Mouse (Mus musculus) embryonic facial prominence, embryonic 11.5 days (tissue): Measurements from ENCODE around the gene Olfr1441. TPM values are rescaled to one million over a fixed set of nuclear protein-coding genes. Genes with fewer than 3 reads are reported as not detected.

Source experiments
- ATAC-seq: fragments of 200-750 bp; cut with Nextera tagmentation; replicated peaks from 2 replicates; pipeline ENCODE4 v1.8.0; 2017; ENCODE audit warnings: low read depth; ENCODE audit not compliant: insufficient number of reproducible peaks, low FRiP score, low TSS enrichment
- DNase-seq: peaks from one replicate; pipeline ENCODE4 v3.0.0-alpha.2; 2015; ENCODE audit warnings: low spot score
- H3K27ac ChIP-seq: fragments of 300-500 bp; sonication (generic); replicated peaks from 2 replicates; pipeline ENCODE4 v1.5.1; 2014; ENCODE audit warnings: mild to moderate bottlenecking, low read depth, low read length, control low read depth
- H3K27me3 ChIP-seq: fragments of 300-500 bp; sonication (generic); 2 replicates; pipeline ENCODE4 v1.6.1; 2014; ENCODE audit warnings: mild to moderate bottlenecking, low read length, moderate library complexity, mixed read lengths; ENCODE audit not compliant: control insufficient read depth, insufficient read depth
- H3K36me3 ChIP-seq: fragments of 300-500 bp; sonication (generic); replicated peaks from 2 replicates; pipeline ENCODE4 v1.6.1; 2014; ENCODE audit warnings: low read depth, mild to moderate bottlenecking, low read length, moderate library complexity, mixed read lengths; ENCODE audit not compliant: control insufficient read depth, insufficient read depth
- H3K4me1 ChIP-seq: fragments of 300-500 bp; sonication (generic); 2 replicates; pipeline ENCODE4 v1.6.1; 2014; ENCODE audit warnings: low read length, mixed read lengths; ENCODE audit not compliant: control insufficient read depth, insufficient read depth
- H3K4me2 ChIP-seq: fragments of 300-500 bp; sonication (generic); 2 replicates; pipeline ENCODE4 v1.6.1; 2014; ENCODE audit warnings: low read depth, mild to moderate bottlenecking, control low read depth, low read length, moderate library complexity
- H3K4me3 ChIP-seq: fragments of 300-500 bp; sonication (generic); 2 replicates; pipeline ENCODE4 v1.5.1; 2014; ENCODE audit warnings: low read depth, low read length, control low read depth
- H3K9ac ChIP-seq: fragments of 300-500 bp; sonication (generic); replicated peaks from 2 replicates; pipeline ENCODE4 v1.6.1; 2014; ENCODE audit warnings: mild to moderate bottlenecking, control low read depth, low read length
- H3K9me3 ChIP-seq: fragments of 300-500 bp; sonication (generic); replicated peaks from 2 replicates; pipeline ENCODE4 v1.6.1; 2016; ENCODE audit warnings: mild to moderate bottlenecking, low read length, inconsistent platforms, mixed read lengths; ENCODE audit not compliant: control insufficient read depth
- WGBS: fragments of 180-500 bp; shearing (Covaris S2); extraction: QIAGEN DNeasy Blood & Tissue Kit; methylation state at CpG from one replicate; pipeline ENCODE4 v1.1.7; 2014; 5-methylcytosine and 5-hydroxymethylcytosine counted together
- polyA plus RNA-seq: library from polyadenylated mRNA; unstranded; fragments of >200 nt; fragmentation: Nextera tagmentation; extraction: Ambion mirVana; gene quantifications from 2 replicates; pipeline ENCODE4 v1.2.1, GENCODE M21; 2014

Olfr1441 gene
- polyA plus RNA-seq, 1 experiment from 2014 or later, result not detected

DNA sequence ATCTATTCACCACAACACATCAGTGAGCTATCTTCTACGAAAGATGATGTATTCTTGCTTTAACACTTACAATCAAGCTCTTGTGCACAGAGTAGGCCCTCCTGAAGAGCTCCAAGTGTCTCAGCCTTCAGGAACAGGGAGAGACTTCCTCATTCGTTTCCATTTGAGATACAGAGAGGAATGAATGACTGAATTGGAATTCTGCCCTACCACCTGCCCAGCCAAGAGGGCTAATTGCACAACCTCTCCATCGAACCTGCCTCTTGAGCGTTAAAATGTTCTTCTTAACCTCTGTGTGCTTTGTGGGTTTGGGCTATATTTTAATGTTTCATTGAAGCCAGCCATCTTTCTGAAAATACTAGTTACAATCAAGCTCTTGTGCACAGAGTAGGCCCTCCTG, 47.4 kb downstream of the Olfr1441 start:
- no peak overlapping the region for H3K4me2 ChIP-seq
- 80% methylated on average over 4 of the region's 4 CpGs for WGBS
- no peaks in the 10 kb centered on the region for H3K27me3 ChIP-seq
- H3K9me3 ChIP-seq, result no peaks in the 10 kb centered on the region
- no peaks in the 10 kb centered on the region for H3K36me3 ChIP-seq
- ATAC-seq, result no peak
- H3K27ac ChIP-seq, result no peak overlapping the region
- DNase-seq, result no peak
- no peak overlapping the region for H3K9ac ChIP-seq
- H3K4me1 ChIP-seq, result no peaks in the 10 kb centered on the region
- no peak overlapping the region for H3K4me3 ChIP-seq

DNA sequence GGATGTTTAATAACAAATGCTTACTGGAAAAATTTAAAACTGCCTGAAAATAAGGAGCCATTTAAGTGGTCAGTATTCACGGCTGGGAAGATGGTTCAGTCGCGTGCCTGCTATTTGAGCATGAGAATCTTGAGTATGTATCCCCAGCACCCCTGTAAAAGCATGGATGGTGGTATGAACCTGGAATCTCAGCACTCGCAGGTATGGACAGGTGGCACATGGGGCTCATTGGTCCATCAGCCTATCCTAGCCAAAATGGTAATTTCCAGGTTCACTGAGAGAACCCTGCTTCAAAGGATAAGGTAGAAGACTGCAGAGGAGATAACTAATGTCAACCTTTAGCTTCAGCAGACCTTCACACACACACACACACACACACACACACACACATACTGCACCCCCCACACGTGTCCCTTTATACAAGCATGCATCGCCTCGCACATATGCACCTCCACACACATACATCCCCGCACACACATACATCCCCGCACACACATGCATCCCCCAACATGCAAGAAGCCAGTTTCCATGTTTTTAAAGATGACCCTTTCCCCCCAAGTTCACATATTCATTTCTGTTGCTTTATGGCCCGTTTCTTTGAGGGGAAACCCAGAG, 48.4 kb downstream of the Olfr1441 start:
- Histone ChIP-seq H3K4me3 (no peak overlapping the region), H3K27ac (no peak overlapping the region), H3K36me3 (no peaks in the 10 kb centered on the region), H3K4me1 (no peaks in the 10 kb centered on the region), H3K9me3 (no peaks in the 10 kb centered on the region), H3K27me3 (no peaks in the 10 kb centered on the region), H3K9ac (no peak overlapping the region), H3K4me2 (no peak overlapping the region)
- DNase-seq (no peak), ATAC-seq (no peak)
- 93% methylated on average over 10 of the region's 10 CpGs for WGBS

GRCm38 (mm10) chr19:12466204-12466603, 49.0 kb downstream of the Olfr1441 start:
- no peak overlapping the region for H3K4me3 ChIP-seq
- DNase-seq (peak; percentile 55), ATAC-seq (peak; percentile 53; the same call in 1 of the 2 replicates)
- no peak overlapping the region for H3K27ac ChIP-seq
- H3K4me1 ChIP-seq, result no peaks in the 10 kb centered on the region
- 37% methylated on average over 7 of the region's 7 CpGs for WGBS
- H3K36me3 ChIP-seq, result no peaks in the 10 kb centered on the region
- H3K27me3 ChIP-seq, result no peaks in the 10 kb centered on the region
- no peaks in the 10 kb centered on the region for H3K9me3 ChIP-seq
- H3K4me2 ChIP-seq, result no peak overlapping the region
- H3K9ac ChIP-seq, result no peak overlapping the region

DNA sequence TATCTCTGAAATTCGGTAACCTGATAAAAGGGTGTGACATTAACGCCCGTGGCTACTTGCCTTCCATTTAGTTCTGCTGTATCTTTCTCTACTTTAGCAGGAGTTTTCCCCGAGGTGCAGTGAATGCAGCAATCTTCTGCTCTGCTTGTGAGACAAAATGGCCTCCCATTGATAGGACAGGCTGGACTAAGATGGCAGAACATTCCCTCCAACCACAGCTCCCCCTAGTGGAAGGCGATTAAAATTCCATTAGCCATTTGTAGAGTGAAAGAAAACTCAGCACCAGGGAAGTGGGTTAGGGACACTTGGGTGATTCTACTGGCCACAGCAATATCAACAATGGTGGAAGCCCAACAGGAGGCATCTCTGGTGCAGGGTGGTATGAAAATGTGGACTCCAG, 50.2 kb downstream of the Olfr1441 start:
- Histone ChIP-seq H3K4me1 (no peaks in the 10 kb centered on the region), H3K36me3 (no peaks in the 10 kb centered on the region), H3K4me3 (no peak overlapping the region), H3K9me3 (no peaks in the 10 kb centered on the region), H3K9ac (no peak overlapping the region), H3K27ac (no peak overlapping the region), H3K4me2 (no peak overlapping the region), H3K27me3 (no peaks in the 10 kb centered on the region)
- DNase-seq (peak; percentile 46), ATAC-seq (no peak)
- WGBS, result 85% methylated on average over 5 of the region's 5 CpGs

- H3K9ac ChIP-seq, result no peak overlapping the region
- no peaks in the 10 kb centered on the region for H3K36me3 ChIP-seq
- no peak for DNase-seq
- no peak overlapping the region for H3K4me3 ChIP-seq
- no peak overlapping the region for H3K27ac ChIP-seq
- no peaks in the 10 kb centered on the region for H3K4me1 ChIP-seq
- H3K4me2 ChIP-seq, result no peak overlapping the region
- H3K27me3 ChIP-seq, result no peaks in the 10 kb centered on the region
- ATAC-seq, result no peak
- 63% methylated on average over 3 of the region's 3 CpGs for WGBS
- H3K9me3 ChIP-seq, result no peaks in the 10 kb centered on the region
Observed at GRCm38 (mm10) chr19:12471866-12472265, 54.6 kb downstream of the Olfr1441 start.

DNA sequence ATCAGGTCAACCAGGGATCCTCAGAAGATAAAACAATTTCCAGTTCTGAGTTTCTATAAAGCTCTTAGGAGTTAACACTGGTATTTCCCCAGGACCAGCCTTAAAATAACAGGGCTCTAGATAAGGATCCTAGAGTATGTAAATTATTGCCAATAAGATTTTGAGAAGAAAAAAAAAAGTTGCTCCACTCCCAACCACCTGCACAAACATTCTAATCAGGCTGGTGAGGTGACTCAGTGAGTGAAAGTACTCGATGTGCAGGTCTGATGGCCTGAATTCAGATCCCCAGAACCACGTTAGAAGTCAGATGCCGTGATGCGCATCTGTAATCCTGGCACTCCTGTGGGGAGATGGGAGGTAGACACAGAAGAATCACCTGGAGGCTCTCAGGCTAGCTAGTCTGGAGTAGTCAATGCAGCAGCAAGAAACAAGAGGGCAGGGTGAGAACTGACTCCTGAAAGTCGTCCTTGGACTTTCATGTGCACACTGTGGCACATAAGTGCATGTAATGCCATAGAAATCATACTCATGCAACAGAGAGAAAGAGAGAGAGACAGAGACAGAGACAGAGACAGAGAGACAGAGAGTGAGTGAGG, 55.2 kb downstream of the Olfr1441 start:
- no peak overlapping the region for H3K9ac ChIP-seq
- no peak overlapping the region for H3K27ac ChIP-seq
- no peaks in the 10 kb centered on the region for H3K4me1 ChIP-seq
- DNase-seq (no peak), ATAC-seq (no peak)
- no peak overlapping the region for H3K4me3 ChIP-seq
- H3K36me3 ChIP-seq, result no peaks in the 10 kb centered on the region
- no peaks in the 10 kb centered on the region for H3K27me3 ChIP-seq
- WGBS, result 79% methylated on average over 5 of the region's 5 CpGs
- no peaks in the 10 kb centered on the region for H3K9me3 ChIP-seq
- H3K4me2 ChIP-seq, result no peak overlapping the region

Other genes with a start within 250 kb of the Olfr1441 start
- not detected in 2 replicates for gene Olfr1555-ps1, start 247.3 kb upstream of the Olfr1441 start, polyA plus RNA-seq
- not detected in 2 replicates for gene Olfr1431, start 216.8 kb upstream of the Olfr1441 start, polyA plus RNA-seq
- not detected in 2 replicates for gene Olfr1432, start 184.8 kb upstream of the Olfr1441 start, polyA plus RNA-seq
- not detected in 2 replicates for gene Olfr262, start 175.8 kb upstream of the Olfr1441 start, polyA plus RNA-seq
- gene Olfr235, start 156.4 kb upstream of the Olfr1441 start, polyA plus RNA-seq, result not detected in 2 replicates
- gene Olfr1434, start 137.6 kb upstream of the Olfr1441 start, polyA plus RNA-seq, result not detected in 2 replicates
- not detected in 2 replicates for gene Olfr1436, start 118.3 kb upstream of the Olfr1441 start, polyA plus RNA-seq
- not detected in 2 replicates for gene Olfr1437, start 92.3 kb upstream of the Olfr1441 start, polyA plus RNA-seq
- gene Olfr1438-ps1, start 81.5 kb upstream of the Olfr1441 start, polyA plus RNA-seq, result not detected in 2 replicates
- not detected in 2 replicates for gene Olfr1440, start 30.2 kb upstream of the Olfr1441 start, polyA plus RNA-seq
- not detected in 2 replicates for gene Pfpl, start 10.5 kb downstream of the Olfr1441 start, polyA plus RNA-seq
- 0.39 and 0.60 TPM in 2 replicates for gene Mpeg1, start 43.3 kb downstream of the Olfr1441 start, polyA plus RNA-seq
- gene Dtx4, start 84.0 kb downstream of the Olfr1441 start, polyA plus RNA-seq, result 14.0 and 14.4 TPM in 2 replicates
- gene Fam111a, start 128.3 kb downstream of the Olfr1441 start, polyA plus RNA-seq, result 29.4 and 33.4 TPM in 2 replicates
- 0.13 and 0.18 TPM in 2 replicates for gene Gm4952, start 182.5 kb downstream of the Olfr1441 start, polyA plus RNA-seq
- gene Glyat, start 215.9 kb downstream of the Olfr1441 start, polyA plus RNA-seq, result not detected in 2 replicates